Mouse (Mus musculus) cerebellum, adult (tissue): Measurements from ENCODE around the gene Chid1.

Experiments
- ATAC-seq: cut with Nextera tagmentation; 2 replicates; pipeline ENCODE4 v1.9.2; 2017; ENCODE audit warnings: mild to moderate bottlenecking, moderate library complexity, mixed read lengths; ENCODE audit not compliant: insufficient number of reproducible peaks, low FRiP score, low TSS enrichment

The Chid1 gene

DNA sequence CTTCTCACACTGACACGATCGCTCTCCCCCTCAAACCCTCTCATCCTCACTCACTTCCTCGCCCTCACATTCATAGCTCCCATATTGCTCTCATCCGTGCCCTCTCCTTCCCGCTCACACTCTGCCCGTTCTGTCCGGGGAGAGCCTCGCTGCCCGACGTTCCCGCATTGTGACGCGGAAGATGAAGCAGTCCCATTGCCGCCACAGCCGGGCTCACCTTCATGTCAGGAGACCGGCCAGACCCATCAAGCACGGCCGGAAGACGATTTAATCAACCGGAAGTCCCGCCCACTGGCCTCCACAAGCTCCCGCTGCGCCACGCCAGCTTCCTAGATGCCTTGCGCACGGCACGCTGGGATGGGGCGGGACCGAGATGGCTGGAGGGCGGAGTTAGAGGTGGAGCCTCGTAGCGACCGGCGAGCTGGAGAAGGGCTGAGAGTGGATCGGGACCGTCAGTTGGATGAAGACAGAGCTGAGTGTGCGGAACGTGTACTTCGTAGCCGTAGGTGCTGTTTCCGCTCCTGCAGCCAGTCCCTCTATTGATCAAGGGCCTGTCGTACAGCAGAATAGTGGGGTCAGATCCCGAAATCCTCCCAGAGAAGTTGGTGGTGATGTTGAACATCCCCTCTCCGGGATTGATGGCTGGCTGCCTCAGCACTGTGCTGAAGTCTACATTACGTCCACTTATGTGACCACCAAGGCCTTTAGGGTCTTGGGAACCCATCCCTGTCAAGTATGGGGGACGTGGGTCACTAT, at the start of gene Chid1:
Gene Chid1 (minus strand): TSS at position 302 of the 756 bp plus-strand sequence.
- ATAC-seq: peak; percentile 84

DNA sequence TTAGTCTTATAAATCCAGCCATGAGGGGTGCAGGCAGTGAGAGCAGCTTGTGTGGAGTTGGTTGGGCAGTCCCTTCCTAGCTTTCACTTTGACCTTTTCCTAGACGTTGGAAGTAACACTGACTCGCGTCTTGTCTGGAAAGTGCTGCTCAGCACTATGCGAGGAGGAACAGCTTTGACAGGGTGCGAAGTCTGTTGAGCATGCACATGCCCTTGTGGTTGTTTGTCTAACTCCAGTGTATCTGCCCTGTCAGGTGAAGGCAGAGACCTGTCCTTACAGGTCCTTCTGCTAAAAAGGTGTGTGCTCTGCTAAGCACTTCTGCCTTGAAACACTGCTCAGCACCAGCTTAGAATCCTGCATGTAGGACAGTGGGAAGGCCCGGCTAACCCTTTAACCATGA, 49.2 kb upstream of the Chid1 start:
- no peak for ATAC-seq

DNA sequence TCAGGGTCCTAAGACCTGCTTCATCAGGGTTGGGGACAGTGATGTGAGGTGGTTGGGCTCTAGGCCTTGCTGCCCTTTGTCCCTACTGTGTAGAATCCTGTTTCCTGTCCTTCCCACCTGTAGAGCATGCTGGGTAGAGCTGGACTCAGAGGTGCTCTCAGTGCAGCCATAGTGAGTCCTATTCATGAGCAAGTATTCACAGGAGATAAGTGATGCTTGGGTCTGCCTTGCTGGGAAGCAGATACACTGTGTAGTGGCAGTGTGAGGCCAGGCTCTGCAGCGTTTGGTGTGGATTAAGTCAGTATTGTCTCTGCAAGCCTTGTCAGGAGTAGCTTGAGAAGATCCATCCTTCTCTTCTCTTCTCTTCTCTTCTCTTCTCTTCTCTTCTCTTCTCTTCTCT, 46.2 kb upstream of the Chid1 start:
- ATAC-seq: no peak

DNA sequence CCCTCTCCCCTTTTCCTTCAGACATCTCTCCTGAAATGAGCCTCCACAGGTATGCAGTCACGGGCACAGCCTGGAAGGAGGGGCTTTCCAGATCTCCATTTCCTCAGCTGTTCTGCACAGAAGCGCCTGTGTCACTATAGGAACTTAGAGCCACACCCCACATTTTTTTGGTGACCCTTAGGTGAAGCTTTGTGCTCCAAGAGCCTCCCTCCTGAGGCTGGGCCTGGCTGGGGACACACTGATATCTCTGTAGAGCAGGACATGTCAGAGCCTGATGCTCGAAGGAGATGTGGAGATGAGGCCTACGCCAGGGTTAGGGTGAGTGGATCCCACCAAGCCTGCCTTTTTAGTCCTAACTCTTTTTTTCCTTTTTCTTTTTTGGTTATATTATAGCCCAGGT, 45.6 kb upstream of the Chid1 start:
- no peak for ATAC-seq

DNA sequence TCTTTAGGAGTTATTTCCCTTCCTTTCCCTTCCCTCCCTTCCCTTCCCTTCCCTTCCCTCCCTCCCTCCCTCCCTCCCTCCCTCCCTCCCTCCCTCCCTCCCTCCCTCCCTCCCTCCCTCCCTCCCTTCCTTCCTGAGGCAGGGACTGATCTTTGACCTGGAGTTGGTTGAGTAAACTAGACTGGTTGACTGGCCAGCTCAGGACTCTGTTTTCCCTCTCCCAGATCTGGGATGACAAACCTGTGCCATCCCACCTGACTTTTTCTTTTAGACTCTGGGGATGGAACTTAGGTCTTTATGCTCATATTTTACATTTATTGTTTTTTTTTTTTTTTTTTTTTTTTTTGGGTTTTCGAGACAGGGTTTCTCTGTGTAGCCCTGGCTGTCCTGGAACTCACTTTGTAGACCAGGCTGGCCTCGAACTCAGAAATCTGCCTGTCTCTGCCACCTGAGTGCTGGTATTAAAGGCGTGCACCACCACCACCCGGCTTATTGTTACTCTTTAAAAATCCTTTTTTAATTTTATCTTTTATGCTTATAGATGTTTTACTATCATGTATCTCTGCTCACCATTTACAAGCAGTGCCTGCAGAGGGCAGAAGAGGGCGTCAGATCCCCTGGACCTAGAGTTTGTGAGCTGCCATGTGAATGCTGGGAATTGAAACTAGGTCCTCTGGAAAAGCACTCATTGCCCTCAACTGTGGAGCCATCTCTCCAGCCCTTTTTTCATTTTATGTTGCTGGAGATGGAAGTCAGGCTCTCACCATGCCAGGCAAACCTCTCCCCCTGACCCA, 44.6 kb upstream of the Chid1 start:
- no peak for ATAC-seq

DNA sequence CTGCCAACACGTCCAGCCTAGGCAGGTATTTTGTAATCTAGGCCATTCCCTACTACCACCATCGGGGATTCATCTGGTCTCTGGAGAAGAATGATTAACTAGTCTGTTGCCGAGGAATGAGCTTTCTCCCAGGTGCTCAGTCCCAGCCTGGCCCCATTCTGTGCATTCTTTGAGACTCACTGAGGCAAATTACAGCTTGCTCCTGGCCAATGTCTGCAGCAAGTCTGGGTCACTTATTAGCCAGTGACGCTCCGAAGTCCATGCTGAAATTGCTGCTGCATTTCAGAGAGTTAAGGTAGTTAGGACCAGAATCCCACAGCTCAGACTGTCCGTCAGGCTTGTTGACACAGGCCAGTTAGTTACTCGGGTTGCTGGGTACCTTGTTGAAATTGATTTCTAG, 41.7 kb upstream of the Chid1 start:
- no peak for ATAC-seq

DNA sequence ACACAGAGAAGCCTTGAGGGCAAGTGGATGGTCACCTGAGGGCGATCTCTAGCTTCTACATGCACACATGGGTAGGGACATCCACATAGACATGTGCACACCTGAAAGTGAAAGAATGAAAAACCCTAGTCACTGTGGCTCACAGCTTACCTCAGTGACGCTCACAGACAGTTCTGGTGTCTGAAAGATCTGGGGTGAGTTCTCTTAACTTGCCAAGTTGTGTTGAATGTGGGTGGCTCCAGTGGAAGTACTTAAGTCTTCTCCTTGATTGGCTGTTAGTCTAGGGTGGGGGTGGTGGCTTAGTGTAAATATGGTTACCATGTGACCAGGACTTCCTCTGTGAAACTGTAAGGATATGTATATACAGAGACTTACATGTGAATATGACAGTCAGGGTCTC, 39.3 kb upstream of the Chid1 start:
- ATAC-seq: no peak

DNA sequence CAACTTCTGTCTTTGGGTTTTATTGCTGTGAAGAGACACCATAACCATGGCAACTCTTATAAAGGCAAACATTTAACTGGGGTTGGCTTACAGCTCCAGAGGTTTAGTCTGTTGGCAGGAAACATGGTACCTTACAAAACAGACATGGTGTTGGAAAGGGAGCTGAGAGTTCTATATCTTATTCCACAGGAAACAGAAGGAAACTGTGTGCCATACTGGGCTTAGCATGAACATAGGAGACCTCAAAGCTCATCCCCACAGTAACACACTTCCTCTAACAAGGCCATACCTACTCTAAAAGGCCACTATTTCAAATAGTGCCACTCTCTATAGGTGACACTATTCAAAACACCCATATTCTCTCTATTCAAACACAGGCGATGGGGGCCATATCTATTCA, 38.9 kb upstream of the Chid1 start:
- no peak for ATAC-seq

DNA sequence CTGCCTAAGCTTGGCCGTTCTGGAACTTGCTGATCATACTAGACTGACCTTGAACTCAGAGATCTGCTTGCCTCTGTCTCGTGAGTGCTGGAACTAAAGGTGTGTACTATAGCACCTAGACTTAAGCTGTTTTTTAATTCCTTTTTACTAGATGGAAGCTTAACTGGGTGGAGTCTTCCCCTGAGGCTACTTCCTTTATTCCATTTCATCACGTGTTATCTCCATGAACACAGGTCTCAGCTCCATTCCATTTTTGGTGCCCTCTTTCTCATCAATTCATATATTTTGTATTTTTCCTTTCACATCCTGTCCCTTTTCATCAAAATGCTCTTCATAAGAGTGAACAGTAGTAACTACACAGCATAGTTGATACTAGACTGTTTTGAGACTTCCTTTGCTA, 38.1 kb upstream of the Chid1 start:
- no peak for ATAC-seq

DNA sequence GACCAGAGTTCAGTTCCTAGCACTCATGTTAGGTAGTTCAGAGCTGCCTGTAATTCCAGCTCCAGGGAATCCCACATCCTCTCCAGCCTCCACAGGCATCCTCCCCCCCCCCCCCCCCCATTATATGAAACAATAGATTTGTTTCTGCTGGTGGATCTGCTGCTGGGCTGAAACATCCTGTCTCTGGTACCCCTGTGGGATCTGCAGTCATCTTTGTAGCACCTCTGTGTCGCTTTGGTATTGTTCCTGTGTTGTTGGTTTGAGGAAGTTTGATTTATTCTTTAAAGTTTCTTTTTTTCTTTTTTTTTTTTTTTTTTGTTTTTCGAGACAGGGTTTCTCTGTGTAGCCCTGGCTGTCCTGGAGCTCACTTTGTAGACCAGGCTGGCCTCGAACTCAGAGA, 35.8 kb upstream of the Chid1 start:
- no peak for ATAC-seq

DNA sequence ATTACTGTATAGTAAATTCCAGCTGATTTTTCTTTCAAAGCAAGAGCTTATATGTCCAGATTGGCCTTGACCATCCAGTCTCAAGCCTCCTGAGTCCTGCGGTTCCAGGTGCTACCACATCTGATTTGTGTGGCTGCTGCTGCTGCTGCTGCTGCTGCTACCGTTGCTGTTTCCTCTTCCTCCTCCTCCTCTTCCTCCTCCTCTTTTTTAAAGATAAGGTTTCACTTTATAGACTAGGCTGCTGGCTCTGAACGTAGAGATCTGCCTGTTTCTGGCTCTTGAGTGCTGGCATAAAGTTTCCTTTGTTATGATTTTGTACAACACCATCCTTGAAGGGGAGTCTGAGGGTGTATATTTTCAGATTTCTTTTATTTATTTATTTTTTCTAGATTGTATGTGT, 34.4 kb upstream of the Chid1 start:
- no peak for ATAC-seq

DNA sequence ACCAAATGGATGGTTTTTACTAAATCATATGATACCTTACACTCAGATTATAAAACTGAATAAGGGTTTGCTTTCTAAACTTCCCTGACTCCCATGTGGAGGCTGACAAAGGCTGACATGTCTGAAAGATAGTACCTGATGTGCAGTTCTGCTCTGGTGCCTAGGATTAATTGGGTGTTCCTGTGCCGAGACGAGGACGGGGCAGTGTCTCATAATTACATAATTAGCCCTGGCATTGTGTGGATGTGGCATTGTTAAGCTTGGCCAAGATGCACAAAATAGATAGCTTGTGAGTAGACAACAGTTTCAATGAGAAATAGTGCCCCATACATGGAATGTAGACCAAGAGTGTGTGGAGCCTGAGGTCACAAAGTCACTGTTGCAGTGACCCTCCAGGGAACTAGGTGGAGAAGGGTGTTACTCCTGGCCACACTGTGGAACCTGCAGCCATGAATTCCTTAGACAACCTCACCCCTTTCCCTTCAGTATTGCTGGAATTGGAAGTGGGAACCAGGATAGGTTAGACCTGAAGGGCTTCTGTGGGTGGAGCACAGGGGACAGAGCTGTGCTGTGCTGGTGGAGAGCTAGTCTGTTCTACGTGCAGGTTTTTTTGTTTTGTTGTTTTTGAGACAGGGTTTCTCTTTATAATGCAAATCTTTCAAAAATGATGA, 31.1 kb upstream of the Chid1 start:
- no peak for ATAC-seq

DNA sequence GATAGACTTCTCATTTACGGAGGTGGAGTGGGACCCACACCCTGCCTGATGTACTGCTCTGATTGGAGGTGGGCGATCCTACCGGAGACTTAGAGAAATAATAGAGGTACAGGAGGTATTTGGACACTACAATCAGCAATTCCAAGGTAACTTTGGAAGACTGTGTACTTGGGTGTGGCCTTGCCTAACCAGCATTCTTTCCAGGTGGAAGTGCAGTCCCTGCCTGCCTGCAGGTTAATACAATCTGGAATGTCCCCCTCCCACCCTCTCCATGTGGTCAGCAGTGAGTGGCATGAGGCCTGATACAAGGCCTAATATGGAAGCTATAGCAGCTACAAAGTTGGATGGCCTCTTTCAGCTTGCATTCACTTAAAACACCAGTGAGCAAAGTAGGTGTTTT, 30.3 kb upstream of the Chid1 start:
- no peak for ATAC-seq

DNA sequence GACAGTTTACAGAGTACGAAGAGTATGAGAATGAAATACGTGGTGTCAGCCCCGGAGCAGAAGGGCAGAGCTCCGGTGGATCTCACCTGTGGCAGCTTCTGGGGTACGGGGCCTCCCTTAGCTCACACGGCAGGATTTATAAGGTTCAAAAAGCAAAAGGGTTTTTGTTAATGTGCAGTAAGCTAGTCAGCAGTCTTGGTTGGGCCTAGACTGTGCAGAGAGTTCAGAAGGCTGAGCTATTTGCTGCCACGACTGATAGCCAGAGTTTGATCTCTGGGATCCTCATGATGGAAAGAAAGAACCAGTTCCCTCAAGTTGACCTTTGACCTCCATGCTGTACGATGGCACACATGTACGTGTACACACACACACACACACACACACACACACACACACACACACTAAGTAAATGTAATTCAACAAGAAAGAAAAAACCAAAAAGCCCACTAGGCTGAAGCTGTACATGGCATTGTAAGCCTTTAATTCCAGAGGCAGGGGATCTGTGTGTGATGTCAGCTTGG, 29.7 kb upstream of the Chid1 start:
- ATAC-seq: no peak

DNA sequence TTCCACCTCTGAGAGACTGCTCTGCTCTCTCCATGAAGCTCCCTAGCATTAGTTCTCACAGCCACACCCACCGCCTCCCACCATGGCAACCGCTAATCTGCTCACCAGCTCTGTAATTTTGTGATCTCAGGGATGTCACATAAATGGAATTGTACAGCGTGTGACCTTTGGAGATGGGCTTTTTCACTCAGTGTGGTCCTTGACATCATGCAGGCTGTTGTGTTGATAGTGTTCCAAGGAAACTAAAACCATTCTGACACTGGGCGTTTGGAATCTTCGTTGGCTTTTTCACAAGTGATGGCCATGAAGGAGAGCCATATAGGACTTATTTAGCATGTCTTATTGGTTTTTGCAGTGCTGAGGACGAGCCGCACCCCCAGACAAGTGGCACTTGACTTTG, 26.9 kb upstream of the Chid1 start:
- ATAC-seq: no peak

DNA sequence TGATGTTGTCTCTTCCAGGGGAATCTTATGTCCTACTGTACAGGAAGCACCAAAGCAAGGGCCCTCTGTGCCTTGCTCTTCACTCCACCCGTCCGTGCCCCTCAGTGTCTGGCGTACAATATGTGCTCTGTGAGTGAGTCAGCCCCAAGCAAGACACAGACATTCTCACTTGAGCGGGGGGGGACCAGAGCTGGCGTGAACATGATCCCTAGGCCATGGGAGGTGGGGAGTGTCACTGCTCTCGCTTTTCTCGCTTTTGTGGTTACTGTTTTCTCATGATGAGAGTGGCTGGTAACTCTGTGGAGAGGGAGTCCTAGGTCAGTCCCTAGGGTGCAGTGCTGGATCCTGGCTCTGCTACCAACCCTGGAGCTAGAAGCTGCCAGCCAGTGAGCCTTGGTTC, 24.9 kb upstream of the Chid1 start:
- ATAC-seq: no peak

DNA sequence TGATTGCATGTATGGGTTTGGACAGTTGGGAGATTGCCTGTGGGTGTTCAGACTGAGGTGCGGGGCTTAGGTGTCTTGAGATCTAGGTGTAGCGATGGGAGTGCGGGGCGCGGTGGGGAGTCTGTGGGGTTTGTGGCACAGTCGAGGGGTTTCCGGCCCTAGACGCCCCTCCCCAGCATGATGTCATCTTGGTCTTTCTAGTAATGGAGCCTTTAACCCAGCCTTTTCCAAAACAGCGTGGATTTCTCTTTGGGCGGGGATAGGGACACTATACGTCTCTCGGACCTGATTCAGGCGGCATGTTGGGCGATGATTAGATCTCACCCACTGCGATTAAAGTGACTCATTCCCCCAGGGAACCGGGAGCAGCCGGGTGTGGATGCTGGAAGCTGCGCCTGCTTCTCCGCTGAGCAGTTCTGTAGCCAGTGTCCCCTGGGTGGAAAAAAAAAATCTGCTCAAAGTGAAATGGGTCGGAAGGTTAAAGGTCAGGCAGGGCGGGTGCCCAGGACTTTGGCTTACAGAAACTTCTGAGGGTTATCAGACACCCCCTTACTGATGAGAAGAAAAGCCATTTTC, 23.3 kb upstream of the Chid1 start:
- peak; percentile 10; the same call in 1 of the 2 replicates for ATAC-seq

DNA sequence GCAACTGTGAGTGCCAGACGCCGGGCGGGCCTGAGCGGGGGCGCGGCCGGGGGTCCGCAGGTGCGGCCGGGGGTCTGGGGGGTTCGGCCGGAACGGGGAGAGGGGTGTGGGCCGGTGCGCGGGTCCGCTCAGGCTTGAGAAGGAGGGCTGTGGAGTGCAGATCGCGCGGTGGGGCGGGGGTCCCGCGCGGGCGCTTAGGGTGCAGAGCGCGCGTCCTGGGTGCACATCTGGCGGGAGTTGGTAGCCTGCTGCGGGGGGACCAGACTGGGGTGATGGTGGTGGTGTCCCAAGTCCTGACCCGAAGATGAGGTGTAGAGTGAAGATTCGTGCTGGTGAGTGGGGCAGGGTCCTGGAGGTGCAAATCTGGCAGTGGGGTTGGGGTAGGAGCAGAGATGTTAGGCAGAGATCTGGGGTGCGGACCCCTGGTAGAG, 22.8 kb upstream of the Chid1 start:
- ATAC-seq: 0 out of 2 replicates have a peak, but pooled peaks have one; percentile 21

DNA sequence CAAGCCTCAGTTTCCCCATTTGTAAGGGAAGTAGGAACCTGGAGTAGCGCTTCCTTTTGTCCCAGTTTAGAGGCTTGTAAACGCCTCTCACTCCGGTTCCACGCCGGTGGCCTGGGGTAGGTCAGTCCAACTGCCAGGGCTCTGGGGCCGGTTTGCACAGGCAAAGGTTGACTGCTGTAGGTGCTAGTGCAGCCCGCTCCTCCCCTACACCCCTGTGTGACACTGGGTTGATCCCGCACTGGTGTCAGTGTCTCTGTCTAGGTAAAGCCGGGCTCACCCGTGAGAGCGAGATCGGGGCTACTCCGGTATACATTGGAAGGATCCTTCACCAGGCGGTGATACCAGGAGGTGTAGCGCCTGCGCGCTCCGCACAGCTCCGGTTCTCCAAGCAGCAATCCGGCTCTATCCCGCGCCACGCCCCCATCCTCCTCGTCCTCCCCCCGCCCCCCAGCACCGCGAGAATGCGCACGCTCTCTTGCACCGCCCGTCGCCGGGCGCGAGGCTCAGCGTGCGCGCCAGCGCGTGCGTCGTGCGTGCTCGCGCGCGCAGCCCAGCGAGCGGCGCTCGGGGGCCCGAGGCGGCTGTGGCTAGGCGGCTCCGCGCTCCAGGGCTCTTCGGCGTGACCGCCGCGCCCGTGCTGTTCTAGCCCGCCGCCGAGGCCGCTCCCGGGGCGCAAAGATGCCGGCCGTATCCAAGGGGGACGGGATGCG, 22.2 kb upstream of the Chid1 start, which contains the start of gene Ap2a2:
Gene Ap2a2 (plus strand): TSS at position 492 of the 710 bp plus-strand sequence.
- peak; percentile 87 for ATAC-seq

DNA sequence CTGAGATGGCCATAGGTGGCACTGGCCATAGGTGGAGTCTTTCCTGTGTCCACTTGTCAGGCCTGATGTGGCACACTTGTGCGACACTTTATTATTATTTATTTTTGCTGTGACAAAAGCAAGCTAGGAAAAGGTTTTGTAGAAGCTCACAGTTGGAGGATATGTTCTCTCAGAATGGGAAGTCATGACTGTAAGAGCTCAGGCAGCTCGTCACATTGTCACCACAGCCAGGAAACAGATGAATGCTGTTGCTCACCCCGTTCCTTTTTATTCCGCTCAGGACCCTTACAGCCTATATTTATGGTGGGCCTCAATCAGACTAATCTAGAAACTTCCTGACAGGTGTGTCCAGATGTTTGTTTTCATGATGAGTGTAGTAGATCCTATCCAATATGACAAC, 20.8 kb upstream of the Chid1 start:
- ATAC-seq: no peak
